Mouse (Mus musculus) neural tube, embryonic 14.5 days (tissue): ENCODE measurements around the gene Rpgrip1. TPM values are rescaled to one million over a fixed set of nuclear protein-coding genes. Genes with fewer than 3 reads are reported as not detected.

Experiments used
- ATAC-seq: fragments of 200-750 bp; cut with Nextera tagmentation; 2 replicates; pipeline ENCODE4 v1.8.0; 2017; ENCODE audit warnings: low read depth, mild to moderate bottlenecking, moderate TSS enrichment, moderate library complexity
- H3K27ac ChIP-seq: fragments of 300-500 bp; sonication (generic); 2 replicates; pipeline ENCODE4 v1.5.1; 2014; ENCODE audit warnings: low read depth, mild to moderate bottlenecking, control low read depth, low read length, moderate library complexity, mixed read lengths
- H3K27me3 ChIP-seq: fragments of 300-500 bp; sonication (generic); 2 replicates; pipeline ENCODE4 v1.6.1; 2014; ENCODE audit warnings: low read length; ENCODE audit not compliant: control insufficient read depth, insufficient read depth
- H3K36me3 ChIP-seq: fragments of 300-500 bp; sonication (generic); 2 replicates; pipeline ENCODE4 v1.6.1; 2014; ENCODE audit warnings: low read length, mixed read lengths; ENCODE audit not compliant: control insufficient read depth, insufficient read depth
- H3K4me1 ChIP-seq: fragments of 300-500 bp; sonication (generic); 2 replicates; pipeline ENCODE4 v1.6.1; 2014; ENCODE audit warnings: low read length; ENCODE audit not compliant: control insufficient read depth, insufficient read depth
- H3K4me2 ChIP-seq: fragments of 300-500 bp; sonication (generic); 2 replicates; pipeline ENCODE4 v1.6.1; 2014; ENCODE audit warnings: mild to moderate bottlenecking, low read depth, low read length, control low read depth
- H3K4me3 ChIP-seq: fragments of 300-500 bp; sonication (generic); 2 replicates; pipeline ENCODE4 v1.5.1; 2014; ENCODE audit warnings: low read depth, low read length, control low read depth, mixed read lengths
- H3K9ac ChIP-seq: fragments of 300-500 bp; sonication (generic); replicated peaks from 2 replicates; pipeline ENCODE4 v1.6.1; 2014; ENCODE audit warnings: low read depth, mild to moderate bottlenecking, control low read depth, low read length, mixed read lengths
- H3K9me3 ChIP-seq: fragments of 300-500 bp; sonication (generic); 2 replicates; pipeline ENCODE4 v1.6.1; 2016; ENCODE audit warnings: low read length; ENCODE audit not compliant: control insufficient read depth
- WGBS: fragments of 180-500 bp; shearing (Covaris S2); extraction: QIAGEN DNeasy Blood & Tissue Kit; methylation state at CpG from one replicate; pipeline ENCODE4 v1.1.7; 2014; 5-methylcytosine and 5-hydroxymethylcytosine counted together
- polyA plus RNA-seq: library from polyadenylated mRNA; unstranded; fragments of >200 nt; fragmentation: Nextera tagmentation; extraction: Ambion mirVana; gene quantifications from 2 replicates; pipeline ENCODE4 v1.2.1, GENCODE M21; 2014

Rpgrip1 gene
- polyA plus RNA-seq, 1 experiment from 2014 or later, result 42.0 TPM

DNA sequence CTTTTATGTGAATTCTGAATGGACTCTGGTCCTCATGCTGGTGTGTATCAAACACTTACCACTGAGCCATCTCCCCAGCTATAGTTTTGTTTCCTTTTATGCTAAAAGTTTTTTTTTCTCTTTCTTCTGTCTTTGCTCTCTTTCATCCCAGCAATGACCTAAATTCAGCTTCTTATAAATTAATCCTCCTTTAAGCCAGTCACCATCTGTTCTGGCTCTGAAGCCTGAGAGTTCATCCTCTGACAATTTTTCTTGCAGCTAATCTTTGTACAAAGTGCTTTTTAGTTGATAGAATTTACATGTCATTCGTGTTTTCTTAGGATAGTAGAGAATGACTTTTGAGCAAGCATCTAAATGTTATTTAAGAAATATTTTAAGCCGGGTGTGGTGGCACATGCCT, 2.5 kb upstream of the Rpgrip1 start:
- Histone ChIP-seq H3K4me2 (no peak overlapping the region), H3K27me3 (no peaks in the 10 kb centered on the region), H3K36me3 (no peaks in the 10 kb centered on the region), H3K4me3 (no peak overlapping the region), H3K27ac (no peak overlapping the region), H3K9ac (no peak overlapping the region), H3K9me3 (no peaks in the 10 kb centered on the region), H3K4me1 (no peaks in the 10 kb centered on the region)
- 85% methylated on average over 2 of the region's 2 CpGs for WGBS
- no peak for ATAC-seq

DNA sequence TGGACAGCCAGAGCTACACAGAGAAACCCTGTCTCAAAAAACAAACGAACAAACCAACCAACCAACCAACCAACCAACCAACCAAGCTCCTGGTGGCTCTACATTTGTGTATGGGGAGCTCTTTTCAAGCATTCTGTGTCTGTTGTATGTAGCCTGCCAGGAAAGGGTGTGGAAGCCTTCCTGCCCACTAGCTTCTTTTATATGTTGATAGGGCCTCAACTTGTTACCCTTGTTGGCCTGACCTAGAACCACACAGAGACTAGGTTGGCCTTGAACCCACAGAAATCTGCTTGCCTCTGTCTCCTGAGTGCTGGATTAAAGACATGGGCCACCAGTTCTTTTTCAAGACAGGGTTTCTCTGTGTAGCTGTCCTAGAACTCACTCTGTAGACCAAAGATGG, 3.6 kb downstream of the Rpgrip1 start:
- Histone ChIP-seq H3K27me3 (no peaks in the 10 kb centered on the region), H3K27ac (no peak overlapping the region), H3K4me1 (0 out of 2 replicates have a peak, but pooled peaks cover 2% of the 10 kb centered on the region), H3K36me3 (no peaks in the 10 kb centered on the region), H3K4me2 (no peak overlapping the region), H3K9ac (no peak overlapping the region), H3K9me3 (no peaks in the 10 kb centered on the region), H3K4me3 (no peak overlapping the region)
- WGBS, result 80% methylated on average over 1 of the region's 1 CpGs
- ATAC-seq, result no peak

DNA sequence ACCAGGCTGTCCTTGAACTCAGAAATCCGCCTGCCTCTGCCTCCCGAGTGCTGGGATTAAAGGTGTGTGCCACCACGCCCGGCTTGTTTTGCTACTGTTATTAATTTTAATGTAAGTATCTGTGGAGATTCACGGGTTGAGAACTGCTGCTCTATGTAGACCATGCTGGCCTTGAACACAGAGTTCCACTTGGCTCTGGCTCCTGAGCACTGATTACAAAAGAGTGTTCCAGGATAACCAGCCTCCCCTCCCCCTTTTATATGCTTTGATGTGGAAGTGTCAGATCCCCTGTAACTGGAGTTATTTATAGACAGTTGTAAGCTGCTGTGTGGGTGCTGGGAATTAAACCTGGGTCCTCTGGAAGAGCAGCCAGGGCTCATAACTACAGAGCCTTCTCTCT, 6.7 kb downstream of the Rpgrip1 start:
- Histone ChIP-seq H3K4me1 (0 out of 2 replicates have a peak, but pooled peaks cover 5% of the 10 kb centered on the region), H3K9me3 (no peaks in the 10 kb centered on the region), H3K27me3 (no peaks in the 10 kb centered on the region), H3K4me2 (no peak overlapping the region), H3K4me3 (no peak overlapping the region), H3K27ac (no peak overlapping the region), H3K36me3 (no peaks in the 10 kb centered on the region), H3K9ac (no peak overlapping the region)
- WGBS, result 95% methylated on average over 5 of the region's 5 CpGs
- ATAC-seq, result no peak

DNA sequence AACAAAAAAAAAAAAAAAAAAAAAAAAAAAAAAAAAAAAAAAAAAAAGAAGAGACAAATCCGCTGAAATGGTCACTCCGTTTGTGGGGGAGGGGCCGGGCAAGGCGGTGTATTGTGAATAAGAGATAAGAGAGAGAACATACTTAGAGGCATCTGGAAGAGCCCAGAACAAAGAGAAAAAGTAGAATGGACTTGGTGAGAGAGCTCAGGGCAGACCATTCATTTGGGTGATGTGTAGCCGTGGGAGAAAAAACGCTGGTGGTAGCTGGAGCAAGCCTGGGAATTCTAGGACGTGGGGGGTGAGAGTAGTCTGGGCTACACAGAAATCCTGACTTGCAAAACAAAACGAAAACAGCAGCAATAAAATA, 7.9 kb downstream of the Rpgrip1 start:
- Histone ChIP-seq H3K9me3 (no peaks in the 10 kb centered on the region), H3K4me1 (0 out of 2 replicates have a peak, but pooled peaks cover 5% of the 10 kb centered on the region), H3K4me3 (peak overlapping the region; percentile 47), H3K36me3 (no peaks in the 10 kb centered on the region), H3K27ac (peak overlapping the region; percentile 69), H3K4me2 (peak overlapping the region; percentile 66), H3K27me3 (no peaks in the 10 kb centered on the region), H3K9ac (peak overlapping the region; percentile 74; the same call in 1 of the 2 replicates)
- 23% methylated on average over 8 of the region's 8 CpGs for whole genome bisulfite sequencing
- ATAC-seq, result peak; percentile 12; the same call in 1 of the 2 replicates

DNA sequence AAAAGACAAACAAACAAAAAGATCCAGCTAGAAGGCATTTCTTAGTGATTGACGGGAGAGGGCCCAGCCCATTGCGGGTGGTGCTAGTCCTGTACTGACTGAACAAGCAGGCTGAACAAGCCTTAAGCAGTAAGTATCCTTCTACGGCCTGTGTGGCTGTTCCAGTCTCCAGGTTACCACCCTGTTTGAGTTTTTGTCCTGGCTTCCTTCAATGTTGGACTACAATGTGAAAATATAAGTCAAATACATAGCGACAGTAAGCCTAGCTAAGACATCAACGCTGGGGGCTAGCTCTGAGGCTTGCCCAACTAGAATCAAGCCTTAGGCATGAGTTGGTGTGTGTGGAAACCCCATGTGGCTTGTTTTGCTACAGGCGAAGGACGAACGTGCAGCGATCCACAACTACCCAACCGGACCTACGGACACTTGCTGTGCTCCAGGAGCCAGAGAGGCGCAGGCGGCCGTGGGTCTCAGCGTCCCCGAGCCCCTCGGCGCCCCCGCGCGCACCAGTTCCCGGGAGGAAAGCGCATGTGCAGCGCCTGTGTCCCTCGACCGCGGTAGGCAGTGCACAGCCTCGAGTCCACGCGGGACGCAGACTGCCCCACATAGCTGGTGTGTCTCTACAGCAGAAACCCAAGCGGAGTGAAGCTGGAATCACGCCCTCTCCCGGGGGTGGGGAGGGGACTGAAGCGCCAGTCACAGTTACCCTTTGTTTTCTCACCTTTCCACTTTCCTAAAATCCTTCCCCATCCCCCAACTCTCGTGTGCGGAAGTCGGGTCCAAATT, 8.5 kb downstream of the Rpgrip1 start:
- H3K27ac ChIP-seq, result peak overlapping the region; percentile 69
- H3K4me1 ChIP-seq, result 0 out of 2 replicates have a peak, but pooled peaks cover 5% of the 10 kb centered on the region
- H3K4me2 ChIP-seq, result peak overlapping the region; percentile 66
- no peaks in the 10 kb centered on the region for H3K9me3 ChIP-seq
- no peaks in the 10 kb centered on the region for H3K36me3 ChIP-seq
- under 1% methylated on average over 38 of the region's 38 CpGs for WGBS
- no peaks in the 10 kb centered on the region for H3K27me3 ChIP-seq
- ATAC-seq, result peak; percentile 90
- peak overlapping the region; percentile 47 for H3K4me3 ChIP-seq
- H3K9ac ChIP-seq, result peak overlapping the region; percentile 74

DNA sequence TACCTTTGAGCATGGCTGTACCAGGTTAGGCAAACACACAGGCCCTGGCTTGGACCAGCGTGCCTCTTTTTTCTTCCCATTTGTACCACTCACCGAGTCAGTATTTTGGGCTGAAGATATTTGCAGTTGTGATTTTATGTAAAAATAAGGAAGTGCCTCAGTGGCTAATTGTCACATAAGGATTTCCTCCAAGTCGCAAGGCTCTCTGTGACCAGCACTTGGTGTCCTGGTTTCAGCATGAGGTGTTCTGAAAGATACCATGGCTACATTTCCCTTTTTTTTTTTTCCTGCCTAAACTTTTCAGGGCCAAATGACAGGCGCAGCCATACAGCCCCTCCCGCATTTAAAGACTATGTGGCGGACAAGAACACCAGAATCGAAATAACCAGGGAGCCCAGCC, 9.7 kb downstream of the Rpgrip1 start:
- H3K9ac ChIP-seq, result peak overlapping the region; percentile 74; the same call in 1 of the 2 replicates
- 63% methylated on average over 7 of the region's 7 CpGs for WGBS
- no peaks in the 10 kb centered on the region for H3K36me3 ChIP-seq
- no peak for ATAC-seq
- H3K9me3 ChIP-seq, result no peaks in the 10 kb centered on the region
- H3K4me3 ChIP-seq, result no peak overlapping the region
- peak overlapping the region; percentile 66 for H3K4me2 ChIP-seq
- H3K27me3 ChIP-seq, result no peaks in the 10 kb centered on the region
- no peak overlapping the region for H3K27ac ChIP-seq
- H3K4me1 ChIP-seq, result 0 out of 2 replicates have a peak, but pooled peaks cover 5% of the 10 kb centered on the region

DNA sequence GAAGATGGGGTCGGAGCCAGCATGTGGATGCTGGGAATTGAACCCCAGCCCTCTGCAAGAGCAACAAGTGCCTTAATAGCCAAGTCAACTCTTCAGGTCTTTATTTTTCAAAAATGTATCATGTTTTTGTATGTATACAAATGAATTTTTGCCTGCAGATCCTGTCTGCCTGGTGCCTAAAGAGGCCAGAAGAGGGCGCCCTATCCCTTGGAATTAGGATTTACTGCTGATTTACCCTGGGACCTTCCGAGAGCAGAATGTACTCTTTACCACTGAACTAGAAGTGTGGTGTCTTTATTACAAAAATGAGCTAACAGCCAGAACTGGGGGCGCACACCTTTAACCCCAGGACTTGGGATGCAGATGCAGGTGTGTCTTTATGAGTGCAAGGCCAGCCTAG, 13.4 kb downstream of the Rpgrip1 start:
- Histone ChIP-seq H3K27me3 (no peaks in the 10 kb centered on the region), H3K9ac (no peak overlapping the region), H3K4me3 (no peak overlapping the region), H3K27ac (no peak overlapping the region), H3K4me2 (no peak overlapping the region), H3K4me1 (0 out of 2 replicates have a peak, but pooled peaks cover 3% of the 10 kb centered on the region), H3K9me3 (no peaks in the 10 kb centered on the region), H3K36me3 (no peaks in the 10 kb centered on the region)
- WGBS, result 21% methylated on average over 4 of the region's 4 CpGs
- 0 out of 2 replicates have a peak, but pooled peaks have one; percentile 19 for ATAC-seq

DNA sequence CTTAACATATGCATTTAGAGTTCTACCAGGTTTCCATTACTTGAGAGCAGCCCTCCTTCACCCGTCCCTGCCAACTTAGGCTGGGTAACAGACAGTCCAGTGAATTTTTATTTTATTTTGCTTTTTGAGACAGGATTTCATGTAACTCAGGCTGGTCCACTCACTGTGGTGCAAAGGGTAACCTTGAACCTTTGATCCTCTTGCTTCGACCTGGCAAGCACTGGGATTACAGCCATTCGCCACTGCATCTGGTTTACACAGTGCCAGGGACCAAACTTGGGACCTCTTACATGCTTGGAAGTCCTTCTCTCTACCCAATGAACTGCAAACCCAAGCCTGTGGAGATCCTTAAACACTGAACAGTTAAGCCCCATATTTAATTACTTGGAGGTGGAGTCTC, 14.1 kb downstream of the Rpgrip1 start:
- Histone ChIP-seq H3K9me3 (no peaks in the 10 kb centered on the region), H3K27ac (no peak overlapping the region), H3K4me3 (no peak overlapping the region), H3K4me1 (0 out of 2 replicates have a peak, but pooled peaks cover 3% of the 10 kb centered on the region), H3K27me3 (no peaks in the 10 kb centered on the region), H3K9ac (no peak overlapping the region), H3K4me2 (no peak overlapping the region), H3K36me3 (no peaks in the 10 kb centered on the region)
- no peak for ATAC-seq
- WGBS, result 91% methylated on average over 3 of the region's 3 CpGs

DNA sequence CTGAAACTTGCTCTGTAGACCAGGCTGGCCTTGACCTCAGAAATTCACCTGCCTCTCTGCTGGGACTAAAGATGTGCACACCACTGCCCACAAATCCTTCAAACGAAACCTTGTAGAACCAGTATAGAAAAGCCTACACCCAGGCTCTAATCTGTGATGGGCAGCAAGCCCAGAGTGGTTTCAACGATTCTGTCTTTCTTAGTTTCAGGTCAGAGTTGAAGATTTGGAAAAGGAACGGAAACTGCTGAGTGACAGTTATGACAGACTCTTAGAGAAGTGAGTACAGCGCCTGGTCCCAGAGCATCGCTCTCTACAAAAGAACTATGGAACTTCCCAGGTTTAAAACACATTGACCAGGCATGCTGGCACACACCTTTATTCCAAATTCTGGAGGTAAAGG, 23.1 kb downstream of the Rpgrip1 start:
- Histone ChIP-seq H3K27me3 (no peaks in the 10 kb centered on the region), H3K9ac (no peak overlapping the region), H3K36me3 (no peaks in the 10 kb centered on the region), H3K27ac (no peak overlapping the region), H3K4me2 (no peak overlapping the region), H3K9me3 (no peaks in the 10 kb centered on the region), H3K4me1 (no peaks in the 10 kb centered on the region), H3K4me3 (no peak overlapping the region)
- no peak for ATAC-seq
- WGBS, result 85% methylated on average over 5 of the region's 5 CpGs
